Mouse (Mus musculus) hindbrain, postnatal 0 days (tissue): ENCODE measurements around the gene Rfx7. TPM values are rescaled to one million over a fixed set of nuclear protein-coding genes. Genes with fewer than 3 reads are reported as not detected.
A peak's percentile ranks its signal among the peaks of the same experiment; 100 is the strongest.

Source experiments
- ATAC-seq: fragments of 200-750 bp; cut with Nextera tagmentation; 2 replicates; pipeline ENCODE4 v1.8.0; 2017; ENCODE audit warnings: mild to moderate bottlenecking, moderate TSS enrichment, moderate library complexity
- DNase-seq: peaks from one replicate; pipeline ENCODE4 v3.0.0-alpha.2; 2015; ENCODE audit warnings: low spot score
- H3K27ac ChIP-seq: fragments of 300-500 bp; sonication (generic); 2 replicates; pipeline ENCODE4 v1.5.1; 2014; ENCODE audit warnings: mild to moderate bottlenecking
- H3K27me3 ChIP-seq: fragments of 300-500 bp; sonication (generic); 2 replicates; pipeline ENCODE4 v1.6.1; 2014; ENCODE audit warnings: low read length, mixed read lengths; ENCODE audit not compliant: insufficient read depth
- H3K36me3 ChIP-seq: fragments of 300-500 bp; sonication (generic); 2 replicates; pipeline ENCODE4 v1.6.1; 2014; ENCODE audit warnings: low read length, mixed read lengths; ENCODE audit not compliant: insufficient read depth
- H3K4me1 ChIP-seq: fragments of 300-500 bp; sonication (generic); 2 replicates; pipeline ENCODE4 v1.6.1; 2014; ENCODE audit warnings: antibody characterized with exemption, low read length, mixed read lengths; ENCODE audit not compliant: insufficient read depth
- H3K4me2 ChIP-seq: fragments of 300-500 bp; sonication (generic); 2 replicates; pipeline ENCODE4 v1.6.1; 2014; ENCODE audit warnings: low read depth, mild to moderate bottlenecking, low read length, moderate library complexity, mixed read lengths
- H3K4me3 ChIP-seq: fragments of 300-500 bp; sonication (generic); 2 replicates; pipeline ENCODE4 v1.5.1; 2014; ENCODE audit warnings: low read length
- H3K9ac ChIP-seq: fragments of 300-500 bp; sonication (generic); replicated peaks from 2 replicates; pipeline ENCODE4 v1.6.1; 2014; ENCODE audit warnings: mild to moderate bottlenecking, low read length, moderate library complexity, mixed read lengths
- H3K9me3 ChIP-seq: fragments of 300-500 bp; sonication (generic); 2 replicates; pipeline ENCODE4 v1.6.1; 2016; ENCODE audit warnings: low read length, mixed read lengths
- CTCF ChIP-seq: IDR thresholded peaks from 2 replicates; pipeline ENCODE4 v1.5.1; 2016; ENCODE audit warnings: antibody characterized with exemption, control low read depth, low read depth
- WGBS: fragments of 180-500 bp; shearing (Covaris S2); extraction: QIAGEN DNeasy Blood & Tissue Kit; methylation state at CpG from one replicate; pipeline ENCODE4 v1.1.7; 2014; 5-methylcytosine and 5-hydroxymethylcytosine counted together
- polyA plus RNA-seq: library from polyadenylated mRNA; unstranded; fragments of >200 nt; fragmentation: Nextera tagmentation; extraction: Ambion mirVana; gene quantifications from 2 replicates; pipeline ENCODE4 v1.2.1, GENCODE M21; 2015
- total RNA-seq: library from RNA; depleted of rRNA; stranded (reverse); fragments of >200 nt; gene quantifications from 2 replicates; pipeline ENCODE4 v1.2.3, GENCODE M21; 2014

The Rfx7 gene
- total and polyA plus RNA-seq, 2 experiments from 2014 or later, result 11.9 to 35.2 TPM

DNA sequence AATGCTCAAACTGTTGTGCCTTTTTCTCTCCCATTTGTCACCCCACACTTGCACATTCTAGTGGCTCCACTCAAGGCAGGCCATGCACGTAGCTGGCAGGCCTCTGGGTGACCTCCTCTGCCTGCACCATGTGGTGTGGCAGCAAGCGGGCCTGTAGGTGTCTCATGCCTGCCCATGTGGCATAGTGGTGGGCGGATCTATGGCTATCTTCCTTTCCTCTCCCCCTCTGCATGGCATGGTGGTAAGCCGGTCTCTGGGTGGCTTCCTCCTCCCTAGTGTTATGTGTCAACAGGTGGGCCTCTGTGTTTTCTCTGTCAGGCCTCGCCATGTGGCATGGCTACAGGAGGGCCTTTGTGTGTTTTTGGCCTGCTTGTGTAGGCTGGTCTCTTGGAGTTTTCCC lies 123.6 kb downstream of the Rfx7 start:
- no peaks in the 10 kb centered on the region for H3K27me3 ChIP-seq
- TF ChIP-seq CTCF, result no peak
- no peaks in the 10 kb centered on the region for H3K36me3 ChIP-seq
- H3K9me3 ChIP-seq, result no peaks in the 10 kb centered on the region
- H3K4me3 ChIP-seq, result no peak overlapping the region
- no peak overlapping the region for H3K27ac ChIP-seq
- H3K4me1 ChIP-seq, result 0 out of 2 replicates have a peak, but pooled peaks cover 6% of the 10 kb centered on the region
- no peak overlapping the region for H3K9ac ChIP-seq
- DNase-seq (no peak), ATAC-seq (no peak)
- WGBS, result 76% methylated on average over 5 of the region's 5 CpGs
- no peak overlapping the region for H3K4me2 ChIP-seq

DNA sequence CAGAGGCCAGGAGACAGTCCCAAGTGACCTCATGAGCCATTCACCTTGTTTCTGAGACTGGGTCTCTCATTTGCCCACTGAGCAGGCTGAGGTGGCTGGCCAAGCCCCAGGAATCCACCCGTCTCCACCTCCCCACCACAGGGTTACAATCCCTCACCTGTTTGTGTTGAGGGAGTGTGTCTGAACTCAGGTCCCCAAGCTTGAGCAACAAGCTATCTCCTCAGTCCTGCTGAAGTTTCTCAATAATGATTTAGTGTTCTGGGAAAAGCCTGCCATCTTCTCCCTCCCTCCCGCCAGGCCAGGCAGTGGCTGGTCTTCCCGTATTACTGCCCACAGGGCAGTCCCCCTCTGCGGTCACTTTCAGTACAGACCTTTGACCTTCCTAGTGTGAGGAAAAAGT lies 124.5 kb downstream of the Rfx7 start:
- H3K4me1 ChIP-seq, result 0 out of 2 replicates have a peak, but pooled peaks cover 6% of the 10 kb centered on the region
- H3K9ac ChIP-seq, result no peak overlapping the region
- H3K9me3 ChIP-seq, result no peaks in the 10 kb centered on the region
- H3K4me3 ChIP-seq, result no peak overlapping the region
- no peaks in the 10 kb centered on the region for H3K36me3 ChIP-seq
- H3K4me2 ChIP-seq, result no peak overlapping the region
- DNase-seq, result no peak
- WGBS, result 38% methylated on average over 4 of the region's 4 CpGs
- ATAC-seq, result no peak
- TF ChIP-seq CTCF, result no peak
- H3K27ac ChIP-seq, result no peak overlapping the region
- H3K27me3 ChIP-seq, result no peaks in the 10 kb centered on the region

DNA sequence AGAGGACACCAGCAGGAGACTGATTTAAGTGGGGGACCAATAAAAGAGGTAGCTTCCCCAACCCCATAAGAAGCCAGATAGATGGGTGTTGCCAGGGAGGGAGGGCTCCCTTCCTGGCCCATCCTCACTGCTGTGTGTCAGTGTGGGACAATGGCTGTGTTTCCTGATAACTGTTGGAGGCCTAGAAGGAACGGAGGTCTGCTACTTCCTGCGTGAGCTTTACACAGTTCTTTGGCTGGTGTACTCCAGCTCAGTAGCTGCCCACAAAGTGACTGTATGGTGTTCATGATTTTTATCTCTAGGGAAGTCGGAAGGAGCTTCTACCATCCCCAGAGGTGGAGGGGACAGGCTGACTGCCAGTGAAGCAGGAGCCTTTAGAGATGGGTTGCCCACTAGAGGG lies 124.9 kb downstream of the Rfx7 start:
- no peak for TF ChIP-seq CTCF
- H3K27me3 ChIP-seq, result no peaks in the 10 kb centered on the region
- ATAC-seq, result no peak

DNA sequence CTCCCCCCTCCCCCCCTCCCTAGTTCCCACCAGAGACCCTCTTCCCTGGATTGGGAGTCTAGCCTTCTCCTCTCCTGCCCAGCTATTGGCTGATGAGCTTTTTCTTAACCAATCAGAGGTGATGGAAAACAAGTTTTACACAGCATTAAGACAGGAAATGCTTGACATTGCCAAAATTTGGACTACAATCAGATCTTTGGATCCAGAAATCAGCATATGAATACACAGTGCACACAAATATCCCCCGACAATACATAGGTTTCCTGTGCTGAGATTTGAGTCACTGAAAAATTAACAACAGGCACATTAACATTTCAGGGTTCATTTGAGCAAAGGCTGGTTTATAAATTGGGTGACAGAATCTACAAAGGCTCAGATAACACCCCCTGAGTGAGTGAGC lies 125.7 kb downstream of the Rfx7 start:
- no peak for ATAC-seq

More for the DNA sequence above, 124.9 kb downstream of the Rfx7 start:
- Histone ChIP-seq H3K36me3 (no peaks in the 10 kb centered on the region), H3K4me2 (no peak overlapping the region), H3K9ac (no peak overlapping the region), H3K9me3 (no peaks in the 10 kb centered on the region), H3K27ac (no peak overlapping the region), H3K4me3 (no peak overlapping the region), H3K4me1 (0 out of 2 replicates have a peak, but pooled peaks cover 6% of the 10 kb centered on the region)
- WGBS, result 22% methylated on average over 3 of the region's 3 CpGs
- no peak for DNase-seq

DNA sequence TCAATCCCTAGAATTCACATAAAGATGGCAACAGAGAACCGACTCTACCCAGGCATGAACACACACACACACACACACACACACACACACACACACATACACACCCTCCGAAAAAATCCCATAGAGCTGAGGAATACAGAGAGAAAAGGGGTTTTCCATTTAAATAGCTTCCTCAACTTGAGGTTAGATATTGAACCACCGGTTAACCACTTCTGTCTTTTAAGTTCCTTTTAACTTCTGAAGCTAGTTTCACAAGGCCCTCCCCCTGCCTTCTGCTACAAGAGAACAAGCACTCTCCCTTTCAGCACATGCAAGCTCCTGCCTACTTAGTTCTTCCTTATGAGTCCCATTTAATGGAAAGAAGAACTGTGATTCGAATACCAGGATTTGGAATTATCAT lies 128.1 kb downstream of the Rfx7 start:
- 83% methylated on average over 4 of the region's 4 CpGs for WGBS
- Histone ChIP-seq H3K9ac (no peak overlapping the region), H3K4me1 (peaks cover 17% of the 10 kb centered on the region), H3K27ac (no peak overlapping the region; the same call in 1 of the 2 replicates), H3K9me3 (no peaks in the 10 kb centered on the region), H3K27me3 (no peaks in the 10 kb centered on the region), H3K4me3 (no peak overlapping the region), H3K36me3 (no peaks in the 10 kb centered on the region), H3K4me2 (no peak overlapping the region)
- ATAC-seq, result no peak
- no peak for TF ChIP-seq CTCF
- DNase-seq, result no peak

More for the DNA sequence above, 125.7 kb downstream of the Rfx7 start:
- 0 out of 2 replicates have a peak, but pooled peaks cover 6% of the 10 kb centered on the region for H3K4me1 ChIP-seq
- WGBS, result 58% methylated on average over 1 of the region's 1 CpGs
- H3K9me3 ChIP-seq, result no peaks in the 10 kb centered on the region
- H3K27ac ChIP-seq, result no peak overlapping the region
- H3K4me3 ChIP-seq, result no peak overlapping the region
- no peak for DNase-seq
- H3K4me2 ChIP-seq, result no peak overlapping the region
- H3K36me3 ChIP-seq, result no peaks in the 10 kb centered on the region
- no peak overlapping the region for H3K9ac ChIP-seq
- no peak for TF ChIP-seq CTCF
- H3K27me3 ChIP-seq, result no peaks in the 10 kb centered on the region

DNA sequence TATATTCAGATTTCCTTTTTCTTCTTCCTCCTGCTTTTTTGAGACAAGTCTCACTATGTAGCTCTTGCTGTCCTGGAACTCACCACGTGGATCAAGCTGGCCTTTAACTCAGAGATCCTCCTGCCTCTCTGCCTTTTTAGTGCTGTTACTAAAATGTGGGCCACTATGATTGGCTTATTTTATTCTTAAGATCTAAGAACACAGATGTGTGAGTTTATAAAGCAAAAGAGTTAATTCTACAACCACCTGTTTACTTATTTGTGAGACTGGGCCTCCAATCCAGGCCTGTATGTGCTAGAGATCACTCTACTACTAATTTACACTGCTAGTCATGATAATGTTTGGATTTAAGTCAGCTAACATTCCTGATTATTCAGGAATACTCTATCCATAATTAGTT lies 128.9 kb downstream of the Rfx7 start:
- no peaks in the 10 kb centered on the region for H3K9me3 ChIP-seq
- H3K27me3 ChIP-seq, result no peaks in the 10 kb centered on the region
- no peak for DNase-seq
- no peak for ATAC-seq
- peak overlapping the region; percentile 100 for H3K27ac ChIP-seq
- peak overlapping the region; percentile 78; the same call in 1 of the 2 replicates for H3K4me2 ChIP-seq
- no peaks in the 10 kb centered on the region for H3K36me3 ChIP-seq
- no peak overlapping the region for H3K4me3 ChIP-seq
- no peak for TF ChIP-seq CTCF
- 40% methylated on average over 1 of the region's 1 CpGs for WGBS
- no peak overlapping the region for H3K9ac ChIP-seq
- H3K4me1 ChIP-seq, result peaks cover 22% of the 10 kb centered on the region

DNA sequence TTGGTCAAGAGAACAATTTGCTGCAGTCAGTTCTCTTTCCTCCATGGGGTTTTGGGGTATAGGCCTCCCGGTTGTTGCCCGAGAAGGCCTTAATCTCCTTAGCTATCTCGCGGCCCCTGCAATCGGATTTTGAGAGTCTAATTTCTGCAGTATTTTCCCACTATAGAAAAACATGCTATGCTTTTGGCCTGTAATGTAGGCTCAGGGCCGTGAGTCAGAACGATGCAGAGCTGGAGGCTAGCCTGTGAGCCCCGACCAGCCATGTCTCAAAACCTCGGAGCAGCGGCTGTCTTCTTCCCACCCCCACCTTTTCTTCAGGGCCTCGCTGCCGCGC lies 129.5 kb downstream of the Rfx7 start:
- under 1% methylated on average over 13 of the region's 13 CpGs for WGBS
- TF ChIP-seq CTCF, result no peak

More for the DNA sequence above, 129.5 kb downstream of the Rfx7 start:
- Histone ChIP-seq H3K27ac (peak overlapping the region; percentile 100), H3K4me3 (peak overlapping the region; percentile 78), H3K9ac (peak overlapping the region; percentile 100), H3K36me3 (no peaks in the 10 kb centered on the region), H3K9me3 (no peaks in the 10 kb centered on the region), H3K27me3 (no peaks in the 10 kb centered on the region), H3K4me1 (peaks cover 22% of the 10 kb centered on the region), H3K4me2 (peak overlapping the region; percentile 78)
- ATAC-seq (no peak), DNase-seq (no peak)
